Mouse (Mus musculus) kidney, embryonic 16.5 days (tissue): ENCODE results near the gene Trim10. TPM values are rescaled to one million over a fixed set of nuclear protein-coding genes. Genes with fewer than 3 reads are reported as not detected.

Experiments
- ATAC-seq: fragments of 200-750 bp; cut with Nextera tagmentation; 2 replicates; pipeline ENCODE4 v1.8.0; 2017; ENCODE audit warnings: moderate TSS enrichment; ENCODE audit not compliant: low FRiP score, low TSS enrichment
- H3K27ac ChIP-seq: fragments of 300-500 bp; sonication (generic); 2 replicates; pipeline ENCODE4 v1.5.1; 2014; ENCODE audit warnings: low read length
- H3K27me3 ChIP-seq: fragments of 300-500 bp; sonication (generic); 2 replicates; pipeline ENCODE4 v1.6.1; 2014; ENCODE audit warnings: low read length, control low read depth, mixed read lengths; ENCODE audit not compliant: insufficient read depth
- H3K36me3 ChIP-seq: fragments of 300-500 bp; sonication (generic); 2 replicates; pipeline ENCODE4 v1.6.1; 2014; ENCODE audit warnings: low read length, control low read depth, mixed read lengths; ENCODE audit not compliant: insufficient read depth
- H3K4me1 ChIP-seq: fragments of 300-500 bp; sonication (generic); 2 replicates; pipeline ENCODE4 v1.6.1; 2014; ENCODE audit warnings: low read length, control low read depth, mixed read lengths; ENCODE audit not compliant: insufficient read depth
- H3K4me2 ChIP-seq: fragments of 300-500 bp; sonication (generic); replicated peaks from 2 replicates; pipeline ENCODE4 v1.6.1; 2014; ENCODE audit warnings: low read depth, low read length
- H3K4me3 ChIP-seq: fragments of 300-500 bp; sonication (generic); 2 replicates; pipeline ENCODE4 v1.5.1; 2014; ENCODE audit warnings: mild to moderate bottlenecking, low read length
- H3K9ac ChIP-seq: fragments of 300-500 bp; sonication (generic); replicated peaks from 2 replicates; pipeline ENCODE4 v1.6.1; 2014; ENCODE audit warnings: low read length
- H3K9me3 ChIP-seq: fragments of 300-500 bp; sonication (generic); 2 replicates; pipeline ENCODE4 v1.6.1; 2016; ENCODE audit warnings: low read length, control low read depth
- WGBS: fragments of 180-500 bp; shearing (Covaris S2); extraction: QIAGEN DNeasy Blood & Tissue Kit; methylation state at CpG from one replicate; pipeline ENCODE4 v1.1.7; 2014; 5-methylcytosine and 5-hydroxymethylcytosine counted together
- polyA plus RNA-seq: library from polyadenylated mRNA; unstranded; fragments of >200 nt; fragmentation: Nextera tagmentation; extraction: Ambion mirVana; gene quantifications from 2 replicates; pipeline ENCODE4 v1.2.1, GENCODE M21; 2015

Gene Trim10
- polyA plus RNA-seq, 1 experiment from 2014 or later: 2.1 TPM

GRCm38 (mm10) chr17:36922715-36923114, 53.3 kb downstream of the Trim10 start:
- ATAC-seq: no peak
- Histone ChIP-seq H3K27ac (no peak overlapping the region), H3K4me1 (no peaks in the 10 kb centered on the region), H3K36me3 (no peaks in the 10 kb centered on the region), H3K9ac (no peak overlapping the region), H3K27me3 (peaks cover under 1% of the 10 kb centered on the region; the same call in 1 of the 2 replicates), H3K4me3 (no peak overlapping the region), H3K9me3 (no peaks in the 10 kb centered on the region), H3K4me2 (no peak overlapping the region)
- WGBS: 83% methylated on average over 4 of the region's 4 CpGs

- Histone ChIP-seq H3K4me1 (no peaks in the 10 kb centered on the region), H3K9ac (no peak overlapping the region)
- 69% methylated on average over 4 of the region's 4 CpGs for WGBS
Measured at GRCm38 (mm10) chr17:36923491-36923890, 54.1 kb downstream of the Trim10 start.

More at GRCm38 (mm10) chr17:36923491-36923890, 54.1 kb downstream of the Trim10 start:
- Histone ChIP-seq H3K27ac (no peak overlapping the region), H3K36me3 (no peaks in the 10 kb centered on the region), H3K9me3 (no peaks in the 10 kb centered on the region), H3K4me2 (no peak overlapping the region), H3K4me3 (no peak overlapping the region), H3K27me3 (no peaks in the 10 kb centered on the region)
- no peak for ATAC-seq

Other genes starting within 250 kb of the Trim10 start
- gene H2-M9, start 226.9 kb upstream of the Trim10 start, polyA plus RNA-seq: not detected in 2 replicates
- not detected in 2 replicates for gene H2-M1, start 197.4 kb upstream of the Trim10 start, polyA plus RNA-seq
- not detected in 2 replicates for gene H2-M10.5, start 96.7 kb upstream of the Trim10 start, polyA plus RNA-seq
- not detected in 2 replicates for gene H2-M10.6, start 57.4 kb upstream of the Trim10 start, polyA plus RNA-seq
- 41.7 and 45.8 TPM in 2 replicates for gene Trim26, start 32.4 kb upstream of the Trim10 start, polyA plus RNA-seq
- gene Trim15, start 2.4 kb upstream of the Trim10 start, polyA plus RNA-seq: 0.22 and 0.27 TPM in 2 replicates
- gene Trim40, start 20.5 kb downstream of the Trim10 start, polyA plus RNA-seq: not detected in 2 replicates
- gene Trim31, start 28.5 kb downstream of the Trim10 start, polyA plus RNA-seq: not detected in 2 replicates
- 0.22 and 0.27 TPM in 2 replicates for gene Rnf39, start 73.3 kb downstream of the Trim10 start, polyA plus RNA-seq
- 111 and 116 TPM in 2 replicates for gene Ppp1r11, start 82.2 kb downstream of the Trim10 start, polyA plus RNA-seq
- gene Znrd1, start 89.0 kb downstream of the Trim10 start, polyA plus RNA-seq: 90.7 and 94.7 TPM in 2 replicates
- gene Znrd1as, start 89.0 kb downstream of the Trim10 start, polyA plus RNA-seq: 6.7 and 6.8 TPM in 2 replicates
- not detected in 2 replicates for gene 2410137M14Rik, start 111.7 kb downstream of the Trim10 start, polyA plus RNA-seq
- 0.44 and 0.57 TPM in 2 replicates for gene H2-M5, start 120.0 kb downstream of the Trim10 start, polyA plus RNA-seq
- 64.5 and 66.7 TPM in 2 replicates for gene Zfp57, start 131.6 kb downstream of the Trim10 start, polyA plus RNA-seq
- 0.09 and 0.13 TPM in 2 replicates for gene Mog, start 153.8 kb downstream of the Trim10 start, polyA plus RNA-seq
- gene Gabbr1, start 176.4 kb downstream of the Trim10 start, polyA plus RNA-seq: 5.6 and 7.7 TPM in 2 replicates
- gene Olfr90, start 218.9 kb downstream of the Trim10 start, polyA plus RNA-seq: not detected in 2 replicates
- not detected in 2 replicates for gene Olfr91, start 228.7 kb downstream of the Trim10 start, polyA plus RNA-seq